Mouse (Mus musculus) adrenal gland, postnatal 36 days (tissue): ENCODE results near the gene Minos1. TPM values are rescaled to one million over a fixed set of nuclear protein-coding genes. Genes with fewer than 3 reads are reported as not detected.

Experiments used
- DNase-seq, 2 experiments: peaks; one replicate each; pipeline ENCODE4 v3.0.0; 2021; ENCODE audit warnings: mixed read lengths in 1 of 2
- total RNA-seq, 2 experiments: library from RNA; stranded (reverse); gene quantifications; 2 replicates each; pipeline ENCODE4 v1.2.3; 2021

Gene Minos1
- total RNA-seq, 2 experiments from 2014 or later: 407 to 417 TPM

DNA sequence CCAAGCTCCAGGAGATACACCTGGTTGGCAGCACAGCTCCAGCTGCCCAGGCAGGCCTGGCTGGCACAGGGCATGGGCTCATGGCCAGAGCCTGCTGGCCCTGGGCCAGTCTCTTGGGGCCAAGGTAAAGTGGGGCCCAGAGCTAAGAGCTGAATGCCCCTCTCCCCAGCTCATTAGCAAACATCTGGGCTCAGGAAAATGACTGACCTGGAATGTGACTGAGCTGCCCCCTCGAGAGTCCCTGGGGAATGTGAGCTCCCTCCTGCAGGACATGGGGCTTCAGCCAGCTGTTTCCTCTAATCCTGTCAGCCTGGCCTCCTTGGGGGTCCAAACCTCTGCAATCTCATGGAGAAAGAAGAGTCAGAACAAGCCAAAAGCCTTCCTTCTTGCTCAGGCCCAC lies 35.5 kb downstream of the Minos1 start:
- DNase-seq: peak; percentile 54 to 60

DNA sequence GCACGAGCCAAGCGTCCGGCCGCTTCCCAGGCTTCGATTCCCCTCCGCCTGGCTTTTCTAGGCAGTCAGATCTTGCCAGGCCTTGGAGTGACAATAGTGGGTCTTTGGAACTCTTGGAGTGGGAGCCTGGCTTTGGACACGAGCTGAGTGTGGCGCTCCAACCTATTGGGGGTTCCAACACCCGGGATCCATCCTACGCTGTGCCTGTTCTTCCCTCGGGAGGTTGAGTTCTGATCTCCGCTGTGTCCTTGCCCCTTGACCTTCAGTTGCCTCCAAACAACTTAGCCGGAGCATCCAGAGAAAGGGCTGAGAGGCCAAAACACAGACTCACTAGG lies 37.8 kb downstream of the Minos1 start:
- no peak for DNase-seq

DNA sequence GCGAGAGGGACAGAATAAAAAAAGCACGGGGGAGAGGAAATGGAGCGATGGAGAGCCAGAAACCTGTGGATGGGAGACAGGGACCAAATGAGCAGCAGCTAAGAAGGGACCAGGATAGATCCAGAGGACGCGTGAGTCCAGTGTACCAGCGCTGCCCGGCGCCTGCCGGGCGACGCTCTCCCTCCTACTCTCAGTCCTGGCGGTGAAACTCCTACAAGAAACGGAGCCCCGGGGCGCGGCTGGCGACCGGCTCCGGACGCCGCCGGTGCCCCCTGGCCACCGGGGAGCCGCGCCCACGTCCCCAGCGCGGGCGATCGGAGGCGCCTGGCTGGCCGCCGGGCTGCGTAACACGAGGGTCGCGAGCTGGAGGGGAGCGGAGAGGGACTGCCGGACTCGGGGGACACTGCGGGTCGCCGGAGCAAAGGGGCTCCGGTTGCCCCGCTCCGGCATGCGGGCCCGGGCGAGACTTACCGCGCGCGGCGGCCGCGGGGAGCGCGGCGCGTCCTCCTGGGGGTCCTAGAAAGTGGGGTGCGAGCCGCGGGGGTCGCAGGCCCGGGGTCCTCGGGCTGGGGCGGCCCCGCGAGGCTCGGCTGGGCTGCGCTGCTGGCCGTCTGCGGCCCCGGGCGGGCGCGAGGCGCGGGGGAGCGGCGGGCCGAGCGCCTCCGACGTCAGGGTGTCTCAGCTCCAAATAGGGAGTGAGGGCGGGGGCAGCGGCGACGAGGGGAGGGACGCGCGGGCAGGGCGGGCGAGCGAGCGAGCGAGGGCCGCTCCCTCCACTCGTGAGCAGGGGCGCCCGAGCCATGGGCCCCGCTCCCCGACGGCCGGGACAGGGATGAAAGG lies 38.3 kb downstream of the Minos1 start, which contains the start of gene Nbl1:
Nbl1 (minus strand) TSS at position 638 of the 840 bp plus-strand sequence.
- peak; percentile 79 to 84 for DNase-seq

DNA sequence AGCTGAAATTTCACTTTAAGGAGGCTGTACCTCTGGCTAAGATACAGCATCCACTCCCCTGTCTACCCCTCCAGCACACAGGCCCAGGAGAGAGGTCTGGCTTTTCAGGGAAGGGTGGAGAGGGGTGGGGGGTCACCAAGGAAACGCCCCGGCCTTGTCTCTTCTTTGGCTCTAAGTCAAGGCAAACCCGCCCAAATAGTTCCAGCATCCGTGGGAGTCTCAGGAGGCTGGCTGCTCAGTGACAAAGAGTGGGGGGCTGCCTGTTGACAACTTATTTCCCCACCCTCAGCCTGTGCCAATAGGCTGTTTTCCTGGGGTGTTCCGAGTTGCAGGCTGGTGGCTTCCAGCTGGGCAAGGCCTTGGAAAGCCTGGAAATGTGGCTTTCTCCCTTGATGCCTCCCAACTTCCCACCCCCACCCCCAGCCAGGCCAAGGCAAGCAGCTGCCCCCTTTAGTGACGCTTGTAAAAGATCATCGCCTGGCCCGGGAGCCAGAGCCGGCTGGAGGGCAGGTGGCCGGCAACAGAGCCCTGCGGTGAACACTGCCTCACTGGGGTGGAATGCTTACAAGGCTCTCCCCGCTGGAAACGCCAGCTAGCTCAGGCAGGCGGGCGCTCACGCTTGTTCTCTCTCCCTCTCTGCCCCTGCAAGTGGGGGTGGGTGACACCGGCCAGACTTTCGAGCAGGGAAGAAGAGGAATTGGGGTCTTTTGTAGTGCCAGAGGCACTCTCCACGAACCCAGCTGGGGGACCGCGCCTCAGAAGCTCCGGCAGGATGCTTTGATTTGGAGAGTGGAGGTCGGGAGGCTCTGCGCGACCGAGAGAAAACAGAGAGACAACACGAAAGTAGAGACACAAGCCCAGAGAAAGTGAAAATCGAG lies 39.2 kb downstream of the Minos1 start:
- peak; percentile 43 for DNase-seq

DNA sequence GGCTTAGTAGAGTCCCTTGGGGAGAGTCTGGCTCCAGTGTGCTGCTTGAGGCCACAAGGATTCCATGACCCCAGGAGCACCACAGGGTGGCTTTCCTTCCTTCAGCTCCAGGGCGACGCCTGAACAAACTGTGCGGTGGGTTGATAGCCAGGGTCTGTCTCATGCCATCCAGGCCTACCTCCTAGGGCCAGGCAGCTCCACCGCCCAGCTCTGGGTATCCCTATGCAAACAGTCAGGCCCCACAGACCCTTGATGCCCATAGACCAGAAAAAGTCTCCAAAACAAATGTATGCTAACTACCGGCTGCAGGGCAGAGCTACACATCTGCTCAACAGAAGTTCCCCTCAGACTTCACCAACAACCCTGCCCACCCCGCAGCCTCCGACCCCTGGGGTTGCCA lies 39.8 kb downstream of the Minos1 start:
- DNase-seq: no peak

DNA sequence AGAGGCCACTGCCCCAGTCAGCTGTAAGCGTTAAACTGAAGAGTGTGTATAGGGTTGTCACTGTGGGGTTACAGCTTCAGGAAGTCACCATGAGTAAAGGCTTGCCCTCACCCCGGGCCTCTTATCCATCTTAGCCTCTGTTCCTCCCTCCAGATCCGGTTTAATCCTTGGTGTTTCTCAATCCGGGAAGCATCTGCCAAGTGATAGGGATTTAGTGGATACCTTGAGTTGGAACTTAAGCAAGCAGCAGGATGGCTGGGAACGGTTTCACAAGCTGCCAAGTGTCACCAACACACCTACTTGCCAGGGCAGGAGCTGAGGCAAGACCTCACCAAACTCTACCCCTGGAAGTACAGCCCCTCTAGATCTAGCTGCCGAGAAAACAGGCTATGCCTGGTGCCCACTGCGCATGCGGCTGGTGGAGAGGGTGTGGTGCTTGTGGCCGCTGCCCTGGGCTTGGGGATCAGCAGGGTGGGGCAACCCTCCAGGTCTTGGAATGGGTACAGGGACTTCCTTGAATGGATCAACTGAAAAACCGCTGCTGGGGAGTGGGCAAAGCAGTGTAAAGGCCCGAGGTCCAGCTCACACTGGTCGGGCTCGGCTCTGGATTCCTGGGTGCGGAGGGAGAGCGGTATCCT lies 40.5 kb downstream of the Minos1 start:
- DNase-seq: no peak

DNA sequence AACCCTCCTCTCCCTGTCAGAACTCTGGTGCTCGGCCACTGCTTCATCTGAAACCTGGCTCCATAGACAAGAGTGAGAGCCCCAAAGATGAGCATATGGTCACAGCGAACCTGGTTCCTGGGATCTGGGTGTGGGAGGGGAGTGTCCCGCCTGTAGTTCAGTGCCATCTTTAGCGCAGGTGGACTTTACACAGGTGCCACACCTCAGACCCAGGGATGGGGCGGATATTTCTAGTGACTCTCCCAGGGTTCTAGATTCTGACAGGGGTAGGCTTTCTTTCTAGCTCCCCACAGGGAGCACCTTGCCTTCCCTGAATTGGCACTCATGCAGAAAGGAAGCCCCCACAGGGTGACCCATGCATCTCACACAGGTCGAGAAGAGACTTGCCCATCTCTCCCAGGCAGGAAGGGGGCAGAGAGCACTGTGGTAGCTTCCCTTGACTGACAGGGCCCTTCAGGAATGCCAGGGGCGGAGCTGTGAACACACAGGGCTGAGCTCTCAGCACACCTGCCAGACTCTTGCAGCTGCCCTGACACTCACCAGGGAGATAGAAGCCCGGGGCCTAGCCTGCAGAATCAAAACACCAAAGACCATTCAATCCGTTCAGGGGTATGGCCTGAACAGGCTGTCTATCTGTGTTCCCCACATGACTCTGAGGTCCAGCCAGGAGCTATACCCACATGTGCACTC lies 41.8 kb downstream of the Minos1 start:
- no peak for DNase-seq

DNA sequence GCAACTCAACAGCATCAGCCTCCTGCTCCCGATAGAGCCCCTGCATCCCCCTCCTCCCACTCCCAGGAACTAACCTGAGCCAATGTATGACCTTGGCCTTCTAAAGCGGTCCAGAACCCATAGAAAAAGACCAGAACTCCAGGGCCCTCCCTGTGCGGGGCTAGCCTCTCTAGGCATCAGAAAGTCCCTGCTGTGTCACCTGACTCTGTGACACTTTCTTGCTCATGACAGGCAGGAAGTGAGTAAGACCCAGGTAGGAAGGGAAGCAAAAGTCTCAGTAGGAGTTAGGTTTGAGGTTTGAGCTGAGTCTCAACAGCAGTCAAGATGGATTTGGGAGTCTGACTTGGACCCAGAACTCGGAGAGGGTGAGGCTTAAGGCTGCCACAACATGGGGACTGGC lies 43.9 kb downstream of the Minos1 start:
- no peak for DNase-seq

DNA sequence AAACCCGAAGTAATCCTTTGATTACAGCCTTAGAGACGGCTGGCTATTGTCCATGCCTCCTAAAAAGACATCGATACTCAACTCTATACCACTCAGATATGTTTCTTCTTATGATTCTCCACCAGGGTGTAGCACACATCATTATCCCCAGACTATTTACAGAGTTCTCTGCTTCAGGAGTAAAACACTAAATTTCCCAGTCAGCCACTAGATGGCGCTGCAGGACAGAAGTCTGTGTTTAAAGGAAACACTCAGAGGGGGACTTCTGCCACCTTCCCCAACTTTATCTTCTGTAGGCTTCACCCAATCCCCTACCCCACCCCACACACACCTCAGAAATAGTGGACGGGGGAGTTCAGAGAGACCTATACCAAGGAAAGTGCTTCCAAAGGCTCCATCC lies 44.9 kb downstream of the Minos1 start:
- DNase-seq: peak; percentile 83 to 85

DNA sequence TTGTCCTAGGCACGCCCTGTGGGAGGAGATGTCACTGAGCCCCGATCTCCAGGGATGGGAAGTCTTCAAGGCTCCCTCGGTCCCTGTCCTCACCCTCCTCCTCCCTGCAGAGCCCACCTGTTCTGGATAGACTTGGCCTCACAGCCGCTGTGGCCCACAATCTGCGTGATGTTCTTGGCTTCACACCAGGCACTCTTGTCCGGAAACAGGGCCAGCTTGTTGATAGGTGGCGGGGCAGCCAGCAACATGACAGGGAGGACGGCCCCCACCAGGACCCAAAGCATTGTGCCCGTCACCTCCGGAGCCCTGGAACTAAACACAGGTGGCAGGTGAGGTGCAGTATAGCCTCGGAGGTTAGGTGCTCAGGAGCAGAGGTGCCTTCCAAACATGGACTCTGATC lies 45.6 kb downstream of the Minos1 start:
- no peak for DNase-seq

DNA sequence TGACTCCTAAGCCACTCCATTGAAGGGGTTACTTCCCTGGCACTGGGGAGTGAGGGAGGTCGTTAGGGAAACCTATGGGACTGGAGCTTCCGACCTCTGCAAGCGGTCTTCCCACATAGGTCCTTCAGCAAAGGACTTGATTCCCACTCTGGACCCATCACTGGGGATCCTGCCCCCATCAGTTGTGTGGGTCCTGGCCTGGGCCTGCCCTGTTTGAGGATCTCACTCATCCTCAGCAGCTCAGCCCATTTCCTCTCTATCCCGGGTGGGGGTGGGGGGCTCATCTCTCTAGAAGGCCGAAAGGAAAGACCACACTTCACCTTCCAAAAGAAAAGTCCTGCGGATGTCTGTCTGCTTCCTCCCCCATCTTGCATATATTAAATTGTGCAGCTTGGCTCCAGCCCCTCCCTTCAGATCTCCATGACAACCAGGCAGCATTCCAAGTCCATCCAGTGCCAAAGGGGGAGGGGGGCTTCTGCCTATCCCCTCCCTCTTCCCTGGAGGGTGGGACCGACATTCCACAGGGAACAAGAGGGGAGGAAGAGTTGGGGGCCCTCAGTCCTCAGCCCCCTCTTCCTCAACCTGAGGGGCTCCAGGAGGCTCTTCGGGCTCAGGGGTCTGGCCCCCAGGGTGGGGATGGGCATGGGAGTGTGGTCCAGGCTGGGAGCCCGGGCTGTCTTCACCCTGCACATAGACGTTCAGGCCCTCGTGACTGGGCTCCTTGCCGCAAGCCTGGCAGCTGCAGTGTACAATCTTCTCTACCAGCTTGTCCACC lies 47.9 kb downstream of the Minos1 start:
- no peak for DNase-seq

DNA sequence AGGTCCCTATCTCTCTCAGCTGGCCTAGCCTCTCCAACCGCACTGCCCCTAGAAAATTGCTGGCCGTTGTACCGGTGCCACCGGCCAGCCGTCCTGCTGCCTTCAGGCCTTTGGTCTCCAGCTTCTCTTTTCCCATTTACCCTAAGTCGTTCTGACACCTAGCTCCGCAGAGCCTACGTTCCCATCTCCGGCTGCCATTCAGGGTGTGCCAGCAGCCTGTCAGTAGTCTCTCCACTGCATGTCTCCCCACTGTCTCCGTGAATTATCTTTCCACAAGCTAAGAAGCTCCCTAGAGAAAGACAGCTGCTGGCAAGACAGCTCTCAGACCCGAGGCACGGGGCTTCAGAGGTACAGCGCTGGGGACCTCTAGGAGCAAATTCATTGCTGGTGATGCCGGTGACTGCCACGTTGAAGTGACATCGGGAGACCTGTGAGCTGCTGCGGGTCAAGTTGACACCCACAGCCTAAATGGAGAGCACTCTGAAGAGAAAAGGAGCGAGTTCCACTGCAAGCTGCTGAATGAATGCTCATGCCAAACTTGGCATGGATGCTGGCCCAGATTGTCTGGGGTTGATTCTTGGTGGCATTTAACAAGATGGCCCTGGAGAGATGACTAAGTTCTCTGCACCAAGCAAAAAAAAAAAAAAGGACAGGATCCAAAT lies 49.5 kb downstream of the Minos1 start:
- DNase-seq: peak; percentile 56 to 70

DNA sequence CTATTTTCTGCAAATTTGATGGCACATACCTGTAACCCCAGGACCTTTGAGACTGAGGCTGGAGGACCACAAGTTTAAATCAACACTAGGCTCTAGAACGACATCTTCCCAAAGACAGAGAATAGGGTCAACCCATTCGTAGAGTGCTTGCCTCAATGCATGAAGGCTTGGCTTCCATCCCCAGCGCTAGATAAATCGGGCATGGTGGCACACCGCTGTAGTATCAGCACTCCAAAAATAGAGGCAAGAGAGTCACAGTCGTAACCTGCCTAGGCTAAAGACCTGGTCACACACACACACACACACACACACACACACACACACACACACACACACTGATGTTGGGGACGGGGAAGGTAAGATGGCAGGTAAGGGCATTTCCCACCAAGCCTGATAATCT lies 50.7 kb downstream of the Minos1 start:
- DNase-seq: no peak

DNA sequence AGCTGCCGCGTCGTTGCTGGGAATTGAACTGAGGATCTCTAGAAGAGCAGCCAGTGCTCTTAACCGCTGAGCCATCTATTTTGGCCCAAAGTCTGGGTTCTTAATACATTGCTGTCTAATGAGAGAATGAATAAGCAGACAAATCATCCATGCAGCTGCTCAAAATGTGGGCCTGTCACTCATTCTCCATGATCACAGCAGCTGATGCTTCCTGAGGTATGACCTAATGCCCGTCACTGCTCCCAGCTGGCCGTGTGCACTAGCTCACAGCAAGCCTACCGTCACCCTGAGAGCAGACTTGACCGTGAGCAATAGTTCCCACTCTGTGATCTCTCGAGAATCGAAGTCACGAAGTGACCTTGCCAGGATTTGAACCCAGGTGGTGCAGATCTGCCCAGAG lies 51.5 kb downstream of the Minos1 start:
- no peak for DNase-seq

DNA sequence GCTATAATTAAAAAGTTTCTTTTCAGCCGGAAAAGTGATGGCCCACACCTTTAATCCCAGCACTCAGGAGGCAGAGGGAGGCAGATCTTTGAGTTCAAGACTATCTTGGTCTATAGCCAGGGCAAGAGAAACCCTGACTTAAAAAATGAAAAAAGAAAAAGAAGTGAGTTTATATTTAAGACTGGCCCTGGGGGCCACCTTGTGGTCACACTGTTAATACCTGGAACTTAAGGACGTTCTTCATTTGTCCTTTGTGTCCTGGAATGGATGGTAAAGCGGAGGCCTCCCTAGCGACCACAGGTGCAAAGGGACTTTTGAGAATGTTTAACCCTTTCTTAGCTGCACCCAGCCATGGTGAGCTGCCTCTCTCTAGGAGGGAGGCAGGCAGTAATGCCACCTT lies 52.2 kb downstream of the Minos1 start:
- DNase-seq: peak in 1 of 2 experiments; percentile 47

DNA sequence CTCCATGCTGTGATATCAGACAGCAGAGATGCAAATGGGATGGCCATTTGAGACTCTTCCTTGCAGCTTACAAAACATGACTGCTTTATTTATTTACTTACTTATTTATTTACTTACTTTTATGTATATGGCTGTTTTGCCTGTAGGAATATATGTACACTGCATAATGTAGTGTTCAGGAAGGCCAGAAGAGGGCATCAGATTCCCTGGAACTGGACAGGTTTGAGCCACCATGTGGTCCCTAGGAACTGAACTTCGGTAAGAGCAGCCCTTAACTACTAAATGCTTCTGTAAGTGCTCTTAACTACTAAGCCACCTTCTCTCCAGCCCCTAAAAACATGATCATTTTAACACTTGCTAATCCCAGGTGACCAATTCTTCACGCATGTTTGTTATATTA lies 52.6 kb downstream of the Minos1 start:
- peak; percentile 26 to 54 for DNase-seq

DNA sequence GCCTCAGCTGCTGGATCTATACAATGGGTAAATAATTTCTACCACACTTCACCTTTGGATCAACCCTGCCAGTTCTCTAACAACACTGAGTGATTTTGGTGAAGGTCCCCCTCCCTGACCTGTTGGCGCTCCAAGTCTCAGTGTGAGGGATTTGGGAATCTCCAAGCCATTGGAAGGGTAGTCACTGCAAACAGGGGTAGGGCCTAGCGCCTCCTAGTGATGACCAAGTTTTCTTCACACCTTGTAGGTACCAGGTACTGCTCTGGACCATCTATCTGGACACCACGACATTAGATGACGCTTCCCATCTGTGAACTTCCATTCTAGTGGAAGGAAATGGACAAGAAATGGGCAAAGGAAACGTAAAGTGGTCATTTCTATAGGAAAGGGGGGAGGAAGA lies 55.0 kb downstream of the Minos1 start:
- no peak for DNase-seq

DNA sequence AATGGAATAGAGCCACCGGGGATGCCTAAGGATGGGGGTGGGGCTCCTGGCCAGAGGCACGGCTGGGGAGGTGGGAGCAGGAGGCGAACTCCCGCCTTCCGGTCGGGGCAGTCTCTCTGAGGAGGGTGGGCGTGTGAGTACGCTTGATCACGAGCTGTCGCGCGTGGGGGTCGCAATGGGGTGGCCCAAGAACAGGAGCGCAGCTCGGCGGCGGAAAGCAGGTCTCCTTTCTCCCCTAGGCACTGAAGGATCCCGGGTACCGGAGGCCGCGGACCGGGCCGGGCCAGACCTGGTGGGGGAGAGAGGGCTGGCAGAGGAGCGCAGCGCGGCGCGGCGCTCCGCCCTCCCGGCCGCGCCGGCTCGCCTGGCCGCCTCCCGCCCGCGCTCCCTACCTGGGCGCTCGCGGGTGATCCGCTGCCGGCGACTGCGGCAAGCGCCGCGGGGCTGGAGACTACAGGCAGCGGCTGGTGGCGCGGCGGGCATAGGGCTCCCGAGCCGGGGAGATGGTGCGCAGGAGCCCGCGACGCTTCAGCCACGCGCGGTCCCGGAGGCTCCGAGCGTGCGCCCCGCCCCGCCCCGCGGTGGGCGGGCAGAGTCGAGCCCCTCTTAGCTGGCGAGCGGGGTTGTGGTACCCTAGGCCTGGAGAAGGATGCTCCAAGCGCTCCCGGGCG lies 55.7 kb downstream of the Minos1 start, which contains the start of gene Htr6:
Htr6 (minus strand) TSS at position 530 of the 671 bp plus-strand sequence.
- DNase-seq: peak in 1 of 2 experiments; percentile 17

DNA sequence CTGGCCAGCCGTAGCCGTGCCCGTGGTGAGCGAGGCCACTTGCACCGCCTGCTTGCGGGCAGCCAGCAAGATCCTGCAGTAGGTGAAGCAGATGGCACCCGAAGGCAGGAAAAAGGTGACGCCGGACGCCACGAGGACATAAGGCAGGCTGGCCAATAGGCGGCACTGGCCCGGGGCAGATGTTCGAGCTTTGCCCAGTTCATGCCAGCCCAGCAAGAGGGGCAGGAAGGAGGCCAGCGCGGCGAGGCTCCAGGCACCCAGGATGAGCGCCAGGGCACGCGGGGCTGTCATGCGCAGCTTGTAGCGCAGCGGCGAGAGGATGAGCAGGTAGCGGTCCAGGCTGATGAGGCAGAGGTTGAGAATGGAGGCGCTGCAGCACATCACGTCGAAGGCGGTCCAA lies 56.9 kb downstream of the Minos1 start:
- no peak for DNase-seq

DNA sequence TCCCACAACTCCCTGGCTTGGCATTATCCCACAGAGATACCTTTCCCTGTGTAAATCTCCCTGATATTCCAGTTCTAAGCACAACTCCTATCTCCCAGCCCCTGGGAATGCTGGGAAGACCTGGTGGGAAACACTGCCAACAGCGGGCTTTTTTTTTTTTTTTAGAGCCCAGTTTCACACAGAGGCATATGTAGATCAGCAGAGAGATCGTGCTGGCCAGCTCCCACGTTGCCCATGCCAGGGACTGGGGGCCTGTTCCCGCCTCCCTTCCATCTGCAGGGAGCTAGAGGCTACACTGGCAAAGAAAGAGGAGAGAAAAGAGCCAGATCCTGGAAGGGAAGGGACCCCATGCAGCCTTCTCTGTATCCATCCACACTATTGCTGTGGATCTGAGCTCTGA lies 62.6 kb downstream of the Minos1 start:
- no peak for DNase-seq
